Mouse (Mus musculus) limb, embryonic 13.5 days (tissue): Measurements from ENCODE around the gene Chil5. TPM values are rescaled to one million over a fixed set of nuclear protein-coding genes. Genes with fewer than 3 reads are reported as not detected.
"Not testable (repeated sequence)": the region's sequence is repeated elsewhere in the genome, so short reads cannot be mapped to it uniquely, and the experiment has no call there.

Source experiments
- ATAC-seq: fragments of 200-750 bp; cut with Nextera tagmentation; 2 replicates; pipeline ENCODE4 v1.8.0; 2017; ENCODE audit warnings: low read depth, moderate number of reproducible peaks, moderate TSS enrichment; ENCODE audit not compliant: low FRiP score
- H3K27ac ChIP-seq: fragments of 300-500 bp; sonication (generic); 2 replicates; pipeline ENCODE4 v1.5.1; 2015; ENCODE audit warnings: inconsistent platforms, mild to moderate bottlenecking, moderate library complexity
- H3K27me3 ChIP-seq: fragments of 300-500 bp; sonication (generic); 2 replicates; pipeline ENCODE4 v1.6.1; 2015; ENCODE audit warnings: mild to moderate bottlenecking, inconsistent platforms
- H3K36me3 ChIP-seq: fragments of 300-500 bp; sonication (generic); 2 replicates; pipeline ENCODE4 v1.6.1; 2015; ENCODE audit warnings: inconsistent platforms, mild to moderate bottlenecking, moderate library complexity
- H3K4me1 ChIP-seq: fragments of 300-500 bp; sonication (generic); 2 replicates; pipeline ENCODE4 v1.6.1; 2015; ENCODE audit warnings: inconsistent platforms
- H3K4me2 ChIP-seq: fragments of 300-500 bp; sonication (generic); replicated peaks from 2 replicates; pipeline ENCODE4 v1.6.1; 2015; ENCODE audit warnings: inconsistent platforms, mild to moderate bottlenecking, moderate library complexity
- H3K4me3 ChIP-seq: fragments of 300-500 bp; sonication (generic); 2 replicates; pipeline ENCODE4 v1.5.1; 2015; ENCODE audit warnings: moderate library complexity, mild to moderate bottlenecking, inconsistent platforms
- H3K9ac ChIP-seq: fragments of 300-500 bp; sonication (generic); 2 replicates; pipeline ENCODE4 v1.6.1; 2015; ENCODE audit warnings: mild to moderate bottlenecking, inconsistent platforms
- H3K9me3 ChIP-seq: fragments of 300-500 bp; sonication (generic); 2 replicates; pipeline ENCODE4 v1.6.1; 2016; ENCODE audit warnings: inconsistent platforms
- WGBS: fragments of 180-500 bp; shearing (Covaris S2); methylation state at CpG from one replicate; pipeline ENCODE4 v1.1.7; 2015; 5-methylcytosine and 5-hydroxymethylcytosine counted together
- polyA plus RNA-seq: library from polyadenylated mRNA; unstranded; fragments of >200 nt; fragmentation: Nextera tagmentation; extraction: Ambion mirVana; gene quantifications from 2 replicates; pipeline ENCODE4 v1.2.1, GENCODE M21; 2015

The Chil5 gene
- polyA plus RNA-seq = not detected in 2 replicates

- Histone ChIP-seq H3K9me3 (no peaks in the 10 kb centered on the region), H3K4me2 (no peak within 1 kb of the TSS), H3K27me3 (no peaks in the 10 kb centered on the region), H3K4me3 (no peak within 1 kb of the TSS), H3K27ac (no peak within 1 kb of the TSS), H3K9ac (no peak within 1 kb of the TSS), H3K4me1 (no peaks in the 10 kb centered on the region), H3K36me3 (no peaks in the 10 kb centered on the region)
- ATAC-seq = no peak
- 76% methylated on average over 1 of the region's 1 CpGs for WGBS
Measured at GRCm38 (mm10) chr3:106032781-106033180, at the start of gene Chil5. Gene Chil5, minus strand, starts transcription at chr3:106032814.

DNA sequence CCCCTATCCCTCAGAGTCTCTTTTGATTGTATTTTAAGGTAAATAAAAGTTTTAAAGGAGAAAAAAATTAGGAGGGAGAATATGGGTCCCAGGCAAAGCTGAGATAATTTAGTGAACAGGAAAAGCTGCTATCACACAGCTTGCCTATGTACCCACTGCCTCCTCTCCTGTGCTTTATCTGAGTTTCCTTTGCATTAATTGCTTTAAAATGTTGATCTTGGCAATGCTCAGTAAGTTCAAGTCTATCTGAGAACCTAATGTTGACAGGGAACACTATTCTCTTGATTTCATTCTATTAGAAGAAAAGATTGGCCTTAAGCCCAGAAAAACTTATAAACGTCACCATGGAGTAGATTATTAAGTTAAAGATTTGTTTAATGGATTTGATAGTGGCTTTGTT is 42.2 kb upstream of the Chil5 start:
- Histone ChIP-seq H3K4me2 (no peak overlapping the region), H3K9me3 (no peaks in the 10 kb centered on the region), H3K36me3 (no peaks in the 10 kb centered on the region), H3K27me3 (no peaks in the 10 kb centered on the region), H3K4me3 (no peak overlapping the region), H3K9ac (no peak overlapping the region), H3K4me1 (no peaks in the 10 kb centered on the region), H3K27ac (no peak overlapping the region)
- no peak for ATAC-seq
- 72% methylated on average over 1 of the region's 1 CpGs for WGBS

GRCm38 (mm10) chr3:106070994-106071393 is 38.4 kb upstream of the Chil5 start:
- H3K4me3 ChIP-seq = no peak overlapping the region
- H3K27ac ChIP-seq = no peak overlapping the region
- 88% methylated on average over 2 of the region's 2 CpGs for WGBS
- 0 out of 2 replicates have a peak, but pooled peaks cover 2% of the 10 kb centered on the region for H3K9me3 ChIP-seq
- no peak for ATAC-seq
- H3K27me3 ChIP-seq = no peaks in the 10 kb centered on the region
- H3K4me1 ChIP-seq = no peaks in the 10 kb centered on the region
- no peak overlapping the region for H3K4me2 ChIP-seq
- no peaks in the 10 kb centered on the region for H3K36me3 ChIP-seq
- no peak overlapping the region for H3K9ac ChIP-seq

DNA sequence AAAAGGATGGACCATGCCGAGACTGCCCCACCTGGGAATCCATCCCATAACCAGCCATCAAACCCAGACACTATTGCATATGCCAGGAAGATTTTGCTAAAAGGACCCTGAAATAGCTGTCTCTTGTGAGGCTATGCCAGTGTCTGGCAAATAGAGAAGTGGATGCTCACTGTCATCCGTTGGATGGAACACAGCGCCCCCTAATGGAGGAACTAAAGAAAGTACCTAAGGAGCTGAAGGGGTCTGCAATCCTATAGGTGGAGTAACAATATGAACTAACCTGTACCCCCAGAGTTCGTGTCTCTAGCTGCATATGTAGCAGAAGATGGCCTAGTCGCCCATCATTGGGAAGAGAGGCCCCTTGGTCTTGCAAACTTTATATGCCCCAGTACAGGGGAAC is 35.1 kb upstream of the Chil5 start:
- not testable (repeated sequence) for H3K4me3 ChIP-seq, H3K4me1 ChIP-seq, H3K27me3 ChIP-seq, H3K36me3 ChIP-seq, H3K27ac ChIP-seq, H3K4me2 ChIP-seq, H3K9me3 ChIP-seq, H3K9ac ChIP-seq, ATAC-seq
- WGBS = 36% methylated on average over 5 of the region's 5 CpGs

GRCm38 (mm10) chr3:106057966-106058365 is 25.4 kb upstream of the Chil5 start:
- WGBS = 84% methylated on average over 3 of the region's 3 CpGs
- H3K4me2 ChIP-seq = no peak overlapping the region
- no peak overlapping the region for H3K27ac ChIP-seq
- H3K9ac ChIP-seq = no peak overlapping the region
- ATAC-seq = no peak
- no peaks in the 10 kb centered on the region for H3K36me3 ChIP-seq
- H3K27me3 ChIP-seq = no peaks in the 10 kb centered on the region
- H3K4me1 ChIP-seq = no peaks in the 10 kb centered on the region
- no peak overlapping the region for H3K4me3 ChIP-seq
- H3K9me3 ChIP-seq = no peaks in the 10 kb centered on the region; the same call in 1 of the 2 replicates

- WGBS = 65% methylated on average over 18 of the region's 18 CpGs
- Histone ChIP-seq H3K9ac (no peak overlapping the region), H3K4me1 (no peaks in the 10 kb centered on the region), H3K36me3 (no peaks in the 10 kb centered on the region), H3K27ac (no peak overlapping the region), H3K4me3 (no peak overlapping the region), H3K4me2 (no peak overlapping the region), H3K27me3 (no peaks in the 10 kb centered on the region), H3K9me3 (no peaks in the 10 kb centered on the region)
- ATAC-seq = no peak
Measured at GRCm38 (mm10) chr3:106051896-106052295, 19.3 kb upstream of the Chil5 start.

GRCm38 (mm10) chr3:106040306-106040705 is 7.7 kb upstream of the Chil5 start:
- H3K9me3 ChIP-seq = no peaks in the 10 kb centered on the region
- ATAC-seq = no peak
- 89% methylated on average over 2 of the region's 2 CpGs for WGBS
- H3K36me3 ChIP-seq = no peaks in the 10 kb centered on the region
- no peak overlapping the region for H3K4me2 ChIP-seq
- no peak overlapping the region for H3K9ac ChIP-seq
- H3K27me3 ChIP-seq = no peaks in the 10 kb centered on the region
- H3K4me1 ChIP-seq = no peaks in the 10 kb centered on the region
- H3K27ac ChIP-seq = no peak overlapping the region
- no peak overlapping the region for H3K4me3 ChIP-seq

GRCm38 (mm10) chr3:106024135-106024534 is 8.5 kb downstream of the Chil5 start:
- Histone ChIP-seq H3K4me2 (no peak overlapping the region), H3K9me3 (no peaks in the 10 kb centered on the region), H3K27me3 (no peaks in the 10 kb centered on the region), H3K27ac (no peak overlapping the region), H3K36me3 (no peaks in the 10 kb centered on the region), H3K4me3 (no peak overlapping the region), H3K9ac (no peak overlapping the region), H3K4me1 (no peaks in the 10 kb centered on the region)
- ATAC-seq = no peak
- 77% methylated on average over 2 of the region's 2 CpGs for WGBS

- no peak overlapping the region for H3K27ac ChIP-seq
- H3K9me3 ChIP-seq = no peaks in the 10 kb centered on the region
Measured at GRCm38 (mm10) chr3:106021840-106022239, 10.8 kb downstream of the Chil5 start.

GRCm38 (mm10) chr3:106014546-106014945 is 18.1 kb downstream of the Chil5 start, which contains the start of gene Pifo:
Gene Pifo, minus strand, starts transcription at chr3:106014646.
- Histone ChIP-seq H3K4me3 (no peak within 1 kb of the TSS), H3K9me3 (no peaks in the 10 kb centered on the region), H3K4me1 (no peaks in the 10 kb centered on the region), H3K27me3 (no peaks in the 10 kb centered on the region), H3K4me2 (no peak within 1 kb of the TSS), H3K9ac (no peak within 1 kb of the TSS), H3K27ac (no peak within 1 kb of the TSS), H3K36me3 (no peaks in the 10 kb centered on the region)
- ATAC-seq = no peak
- WGBS = 83% methylated on average over 2 of the region's 2 CpGs

More at GRCm38 (mm10) chr3:106021840-106022239, 10.8 kb downstream of the Chil5 start:
- Histone ChIP-seq H3K9ac (no peak overlapping the region), H3K4me3 (no peak overlapping the region), H3K4me1 (no peaks in the 10 kb centered on the region), H3K27me3 (no peaks in the 10 kb centered on the region), H3K4me2 (no peak overlapping the region), H3K36me3 (no peaks in the 10 kb centered on the region)
- no peak for ATAC-seq

GRCm38 (mm10) chr3:106003360-106003759 is 29.3 kb downstream of the Chil5 start:
- H3K4me1 ChIP-seq, H3K27ac ChIP-seq, H3K4me3 ChIP-seq, H3K9ac ChIP-seq, H3K36me3 ChIP-seq, ATAC-seq, H3K4me2 ChIP-seq, H3K27me3 ChIP-seq, H3K9me3 ChIP-seq: not testable (repeated sequence)
- 71% methylated on average over 10 of the region's 10 CpGs for WGBS

- Histone ChIP-seq H3K9ac (no peak overlapping the region), H3K4me3 (peak overlapping the region; percentile 19)
- WGBS = 21% methylated on average over 17 of the region's 17 CpGs
Measured at GRCm38 (mm10) chr3:106001416-106002370, 30.9 kb downstream of the Chil5 start.

More at GRCm38 (mm10) chr3:106001416-106002370, 30.9 kb downstream of the Chil5 start:
- Histone ChIP-seq H3K9me3 (no peaks in the 10 kb centered on the region), H3K36me3 (no peaks in the 10 kb centered on the region), H3K27ac (no peak overlapping the region), H3K27me3 (no peaks in the 10 kb centered on the region), H3K4me1 (peaks cover 9% of the 10 kb centered on the region; the same call in 1 of the 2 replicates), H3K4me2 (peak overlapping the region; percentile 50)
- ATAC-seq = peak; percentile 89
